Mouse (Mus musculus) c-Kit-positive CD71-positive TER-119-negative erythroid progenitor cells, embryonic 14.5 days (primary cell): ENCODE data around the gene Antxr1.

Experiments used
- DNase-seq: peaks from one replicate; pipeline ENCODE4 v3.0.0-alpha.2; 2013; ENCODE audit warnings: low read depth

The Antxr1 gene

DNA sequence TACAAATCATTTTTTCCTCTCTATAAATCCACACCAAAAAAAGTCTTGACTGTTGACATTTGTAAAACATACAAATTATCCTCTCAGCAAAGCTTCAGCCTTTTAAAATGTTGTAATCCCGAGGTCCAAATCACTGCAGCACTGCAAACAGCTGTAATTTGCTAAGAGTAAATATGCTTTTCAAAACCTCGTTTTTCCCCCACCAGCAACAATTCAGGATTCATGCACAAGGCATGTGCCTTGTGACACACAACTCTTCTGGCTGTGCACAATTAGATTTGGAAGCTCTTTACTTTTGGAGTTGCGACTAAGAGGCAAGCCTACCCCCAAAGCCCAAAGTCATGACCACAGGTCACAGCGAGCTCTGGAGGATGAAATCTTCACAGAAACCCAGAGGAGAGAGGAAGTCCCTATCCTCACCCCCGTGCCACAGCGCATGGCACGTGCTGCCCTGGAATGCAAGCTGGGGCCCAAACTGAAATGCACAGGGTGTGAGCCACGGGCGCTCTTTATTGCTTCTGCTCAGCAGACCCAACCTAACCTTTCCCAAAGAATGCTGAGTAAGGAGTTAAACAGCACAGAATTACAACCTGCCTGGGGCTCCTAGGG, 87.3 kb downstream of the Antxr1 start:
- DNase-seq = no peak

DNA sequence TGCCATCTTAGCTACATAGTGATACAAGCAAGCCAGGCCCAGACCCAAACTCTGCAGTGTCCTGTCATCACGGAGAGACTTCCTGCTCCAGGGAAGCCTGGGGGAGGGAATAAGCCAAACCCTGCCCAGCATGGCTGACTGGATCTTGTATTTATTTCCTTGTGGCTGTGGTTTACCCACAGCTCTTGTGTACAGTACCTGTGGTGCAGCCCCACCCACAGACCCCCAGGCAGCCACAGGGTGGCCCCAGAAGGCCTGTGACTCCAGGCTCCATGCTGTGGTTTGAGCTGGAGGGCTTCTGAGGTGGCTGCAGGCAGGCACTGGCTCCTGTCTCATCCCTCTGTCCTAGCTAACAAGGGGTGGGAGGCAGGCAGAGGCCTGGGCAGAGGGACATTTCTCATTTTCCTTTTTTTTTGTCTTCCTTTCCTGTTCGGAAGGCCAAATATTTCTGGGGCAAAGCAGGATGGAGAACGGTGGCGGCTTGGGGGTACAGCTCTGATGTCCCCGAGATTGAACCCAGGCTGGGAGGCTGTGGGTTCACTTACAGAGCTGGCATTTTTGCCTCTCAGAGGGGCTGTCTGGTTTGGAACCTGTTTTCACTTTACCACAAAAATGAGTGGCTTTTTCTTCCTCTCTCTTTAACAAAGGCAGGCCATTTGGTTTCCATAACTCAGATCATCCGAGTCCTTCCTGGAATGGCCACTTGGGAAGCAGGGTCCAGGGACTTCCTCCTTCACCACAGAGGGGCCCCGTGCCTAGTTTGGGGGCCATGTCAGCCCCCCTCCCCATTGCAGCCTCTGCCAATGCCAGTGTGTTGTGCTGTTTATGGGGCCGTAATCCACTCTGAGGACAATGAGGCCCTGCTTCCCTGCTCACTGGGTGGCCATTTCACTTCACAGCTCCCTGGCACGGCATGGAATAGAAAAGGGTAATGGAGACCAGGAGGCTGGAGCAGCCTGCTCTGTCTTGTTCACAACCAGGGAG, 91.2 kb downstream of the Antxr1 start:
- DNase-seq = no peak

DNA sequence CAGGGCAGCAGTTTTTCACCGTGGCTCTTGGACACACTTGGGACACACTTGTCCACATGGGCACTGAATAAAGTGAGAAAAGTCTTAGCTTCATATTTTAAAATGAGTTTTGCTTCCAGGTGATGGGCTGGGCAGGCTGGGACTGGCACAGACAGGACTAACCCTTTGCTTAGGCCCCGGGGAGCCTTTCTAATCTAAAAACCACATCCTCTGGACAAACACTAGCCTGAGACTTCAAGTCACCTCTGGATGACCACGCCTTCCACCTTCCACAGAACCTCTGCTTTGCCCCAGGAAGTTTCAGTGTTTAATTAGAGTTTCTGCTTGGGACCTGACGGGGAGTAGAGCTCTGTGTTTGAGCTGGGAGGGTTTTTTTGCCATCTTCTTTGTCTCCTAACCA, 98.4 kb downstream of the Antxr1 start:
- no peak for DNase-seq

DNA sequence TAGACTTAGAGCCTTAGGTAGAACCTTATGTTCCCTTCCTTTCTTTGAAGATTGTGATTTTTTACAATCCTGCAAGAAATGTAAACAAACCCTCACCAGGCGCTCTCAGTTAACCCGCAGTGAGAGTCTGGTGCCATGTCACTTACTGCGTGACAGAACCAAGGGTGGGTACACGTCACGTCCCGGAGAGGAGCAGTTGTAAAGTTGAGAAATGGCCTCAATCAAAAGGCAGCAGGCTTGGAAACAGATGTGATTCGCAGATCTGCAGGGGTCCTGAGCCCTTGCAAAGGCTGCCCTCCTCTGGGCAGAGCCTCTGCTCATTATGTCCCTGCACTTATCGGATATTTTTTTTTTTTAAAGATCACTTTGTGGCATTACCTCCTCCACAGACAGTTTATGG, 99.6 kb downstream of the Antxr1 start:
- no peak for DNase-seq

DNA sequence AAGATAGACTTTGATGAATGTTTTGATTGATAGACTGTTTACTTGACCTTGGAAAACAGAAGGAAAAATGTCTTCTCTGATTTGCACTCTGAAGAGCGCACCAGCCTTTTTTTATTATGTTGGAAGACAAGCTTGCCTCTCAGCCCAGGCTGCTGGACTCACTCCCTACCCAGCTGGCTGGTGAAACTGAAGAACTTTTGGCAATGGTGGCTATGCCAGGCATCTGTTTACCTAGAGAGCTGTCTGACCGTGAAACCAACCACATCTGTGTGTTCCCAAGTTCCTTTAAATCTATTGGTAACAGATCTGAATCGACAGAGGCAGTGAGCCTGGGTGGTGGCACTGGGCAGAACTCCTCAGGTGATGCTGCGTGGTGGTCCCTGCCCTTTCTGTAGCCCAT, 102.5 kb downstream of the Antxr1 start:
- no peak for DNase-seq

DNA sequence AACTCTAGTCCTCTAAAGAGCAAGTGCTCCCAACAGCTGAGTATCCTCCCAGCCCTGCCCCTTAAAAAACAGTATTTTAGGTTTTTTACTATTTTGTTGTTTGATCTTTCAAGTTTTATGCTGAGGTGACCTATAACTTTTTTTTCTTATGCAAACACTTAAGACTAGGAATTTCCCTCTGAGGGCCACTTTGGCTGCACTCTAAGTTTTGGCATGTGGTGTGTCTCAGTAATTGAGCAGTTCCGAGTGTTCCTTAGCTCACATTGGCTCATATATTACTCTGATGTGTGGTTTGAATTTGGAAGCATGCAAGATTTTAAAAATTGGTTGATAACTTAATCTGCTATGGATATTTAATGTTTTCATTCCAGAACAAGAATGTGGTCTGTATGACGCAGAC, 105.6 kb downstream of the Antxr1 start:
- no peak for DNase-seq

DNA sequence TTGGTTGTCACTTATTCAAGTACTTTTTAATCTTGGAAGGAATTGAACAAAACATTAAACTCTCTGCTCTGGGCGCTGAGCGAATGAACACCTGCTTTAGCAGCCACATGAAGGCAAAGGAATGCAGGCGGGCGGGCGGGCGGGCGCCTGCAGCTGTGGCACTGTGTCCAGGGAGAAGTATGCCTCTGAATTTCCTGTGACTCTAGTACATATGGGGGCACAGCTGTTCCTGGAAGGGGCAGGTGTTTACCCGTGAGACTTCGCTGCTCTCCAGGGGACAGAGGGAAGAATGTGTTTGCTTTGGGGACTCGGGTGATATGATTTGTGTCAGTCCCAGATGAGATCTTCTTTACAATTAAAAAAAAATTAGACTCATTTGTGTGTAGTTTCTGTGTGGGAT, 107.7 kb downstream of the Antxr1 start:
- DNase-seq = no peak

DNA sequence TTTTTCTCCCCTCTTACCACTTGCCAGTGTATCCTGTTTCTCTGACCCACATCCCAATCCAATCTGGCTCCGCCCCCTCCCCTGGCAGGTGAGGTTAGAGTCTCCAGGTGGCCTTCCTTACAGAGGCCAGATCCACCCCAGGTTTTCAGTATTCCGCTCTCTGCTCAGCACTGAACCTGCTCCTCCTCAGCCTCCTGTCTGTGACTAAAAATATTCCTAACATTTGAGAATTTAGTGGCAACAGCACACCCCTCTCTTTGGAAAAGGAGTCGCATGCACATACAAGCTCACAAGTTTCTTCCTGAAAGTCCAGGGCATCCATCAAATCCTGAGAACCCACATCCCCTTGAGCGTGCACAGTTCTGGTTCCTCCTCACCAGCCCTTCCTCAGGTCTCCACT, 109.3 kb downstream of the Antxr1 start:
- DNase-seq = no peak

DNA sequence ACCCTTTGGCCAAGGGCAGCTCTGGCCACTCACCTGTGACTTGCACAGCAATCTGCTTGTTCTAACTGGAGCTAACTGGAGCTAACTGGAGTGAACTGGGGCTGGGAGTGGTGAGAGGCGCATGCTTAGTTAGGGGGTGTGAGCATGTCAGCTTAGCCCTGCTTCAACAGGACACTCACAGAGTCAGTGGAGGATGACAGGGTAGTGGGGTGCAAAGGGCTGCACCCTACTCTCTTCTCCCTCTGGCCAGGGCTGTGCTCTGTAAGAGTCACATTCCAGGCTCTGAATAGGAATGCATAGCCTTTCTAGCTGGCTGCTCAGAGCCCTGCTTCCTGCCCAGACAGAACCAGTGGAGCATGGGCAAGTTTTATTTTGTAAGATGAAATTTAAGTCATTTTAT, 110.3 kb downstream of the Antxr1 start:
- no peak for DNase-seq

DNA sequence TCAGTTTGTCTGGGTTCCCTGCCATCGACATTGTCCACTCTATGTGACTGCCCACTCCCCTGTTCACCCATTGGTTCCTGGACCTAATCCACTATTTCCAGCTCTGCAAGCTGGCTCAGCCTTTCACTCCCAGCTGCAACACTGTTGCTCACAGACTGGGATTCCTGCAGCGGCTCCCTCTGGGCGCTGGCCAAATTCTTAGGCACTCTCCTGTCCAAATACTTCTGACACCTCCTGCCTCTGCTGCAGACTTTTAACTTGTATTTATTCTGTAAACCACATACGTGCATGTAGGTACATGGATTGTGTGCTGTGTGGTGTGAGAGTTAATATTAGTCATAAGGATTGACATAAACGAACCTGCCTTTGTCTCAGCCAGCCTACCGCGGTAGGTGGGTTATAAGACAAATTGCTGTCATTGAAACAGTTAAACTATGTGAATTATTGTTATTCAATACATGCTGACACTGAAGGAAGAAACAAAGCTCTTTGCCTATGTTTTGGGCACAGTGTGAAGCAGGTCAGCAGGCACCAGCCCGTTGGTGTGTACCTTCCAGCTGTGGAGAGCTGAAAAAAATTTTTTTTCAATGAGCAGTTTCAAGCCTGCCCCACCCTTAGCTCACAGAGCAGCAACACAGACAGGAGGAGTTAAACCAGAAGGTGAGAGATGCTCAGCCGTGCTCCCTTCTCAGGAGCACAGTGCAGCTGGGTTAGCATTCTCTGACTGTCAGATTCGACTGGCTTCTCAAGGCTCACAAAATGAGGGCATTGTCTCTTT, 112.6 kb downstream of the Antxr1 start:
- no peak for DNase-seq

DNA sequence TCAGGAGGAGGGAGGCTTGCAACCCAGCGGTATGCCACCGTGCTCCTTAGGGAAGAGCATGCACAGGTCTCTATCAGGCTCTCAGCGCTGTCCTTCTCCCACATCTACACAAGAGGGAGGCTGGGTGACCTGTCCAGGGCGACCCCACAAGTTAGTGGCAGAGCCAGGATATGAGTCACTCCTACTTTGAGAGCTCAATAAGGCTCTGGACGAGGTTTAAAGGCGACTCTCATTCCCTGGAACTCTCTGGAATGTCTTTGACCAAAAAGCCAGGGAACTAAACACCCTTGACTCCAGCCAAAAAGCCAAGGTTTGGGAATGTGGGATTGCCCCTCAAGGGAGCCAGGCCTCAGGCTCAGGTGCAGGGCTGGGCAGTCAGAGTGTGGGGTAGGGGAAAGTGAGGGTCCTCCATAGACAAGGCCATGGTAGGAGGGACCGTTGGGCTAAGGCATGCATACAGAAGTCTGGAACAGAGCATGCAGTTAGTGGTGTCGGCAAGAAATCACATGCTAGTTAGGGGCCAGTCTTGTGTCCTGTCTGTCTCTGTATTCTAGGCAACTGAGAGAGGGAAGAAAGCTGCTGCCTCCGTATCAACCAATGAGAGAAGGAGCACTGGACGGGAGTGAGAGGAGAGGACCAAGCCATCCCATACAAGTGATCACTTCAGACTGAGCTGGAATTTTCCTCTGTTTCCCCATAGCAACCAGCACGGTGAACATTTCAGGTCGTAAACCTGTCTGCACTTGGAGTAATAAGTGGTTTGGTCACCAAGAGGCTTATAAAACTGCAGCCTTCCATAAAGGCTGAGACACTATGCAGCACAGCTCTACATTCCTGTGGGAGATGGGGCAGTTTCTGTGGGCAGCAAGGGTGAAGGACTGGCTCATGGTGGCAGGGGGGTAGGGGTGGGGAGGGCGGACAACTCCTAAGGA, 116.3 kb downstream of the Antxr1 start:
- DNase-seq = no peak

DNA sequence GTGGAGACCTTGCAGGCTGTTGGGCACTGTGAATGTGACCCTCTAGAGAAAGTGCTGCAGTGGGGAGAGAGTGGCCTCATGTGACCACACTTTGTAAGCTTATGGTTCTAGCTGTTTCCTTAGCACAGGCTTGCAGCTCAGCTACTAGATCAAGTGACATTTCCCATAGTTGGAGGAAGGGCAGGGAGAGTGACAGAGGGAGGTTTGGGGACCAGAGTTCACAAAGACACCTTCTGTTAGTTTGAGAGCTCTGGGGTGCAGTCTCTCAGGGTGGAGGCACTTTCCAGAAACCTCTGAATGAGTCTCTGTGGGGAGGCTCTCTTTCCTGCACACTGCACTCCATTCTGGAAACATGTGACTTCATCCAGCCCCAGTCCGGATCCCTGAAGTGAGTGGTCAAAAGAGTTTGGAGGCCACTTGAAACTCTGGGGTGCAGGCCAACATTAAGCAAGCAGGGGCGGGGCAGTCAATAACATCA, 119.5 kb downstream of the Antxr1 start:
- DNase-seq = no peak

DNA sequence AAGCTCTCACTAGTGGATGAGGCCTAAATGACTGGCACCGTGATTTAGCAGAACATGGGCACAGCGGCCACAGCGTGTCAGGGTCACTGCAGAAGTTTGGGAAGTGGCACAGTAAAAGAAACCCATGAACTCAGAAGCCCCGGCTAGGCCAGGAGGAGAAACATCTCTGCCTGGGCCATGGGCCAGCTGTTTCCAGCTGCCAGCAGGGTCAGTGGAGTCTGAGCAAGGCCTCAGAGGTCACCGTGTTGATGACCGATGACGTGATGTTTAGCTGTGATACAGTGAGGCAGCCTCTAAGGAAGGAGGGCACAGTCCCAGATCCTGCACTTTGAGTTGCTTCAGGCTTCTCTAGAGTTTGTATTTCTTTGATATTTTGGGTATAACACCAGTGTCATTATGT, 122.4 kb downstream of the Antxr1 start:
- DNase-seq = no peak

DNA sequence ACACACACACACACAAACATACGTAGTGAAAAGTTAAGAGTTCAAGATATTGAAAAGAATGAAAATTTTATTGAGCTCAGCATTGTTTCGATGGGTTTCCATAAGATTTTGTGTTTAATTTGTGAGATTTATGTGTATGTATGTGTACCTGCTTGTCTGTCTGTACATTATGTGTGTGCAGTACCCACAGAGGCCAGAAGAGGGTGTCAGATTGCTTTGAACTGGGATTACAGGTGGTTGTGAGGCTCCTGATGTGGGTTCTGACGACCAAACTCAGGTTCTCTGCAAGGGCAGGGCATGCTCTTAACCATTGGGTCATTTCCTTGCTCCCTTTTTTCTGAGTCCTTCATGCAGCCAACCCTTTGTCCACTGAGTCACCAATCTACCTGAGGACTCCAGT, 124.1 kb downstream of the Antxr1 start:
- no peak for DNase-seq

DNA sequence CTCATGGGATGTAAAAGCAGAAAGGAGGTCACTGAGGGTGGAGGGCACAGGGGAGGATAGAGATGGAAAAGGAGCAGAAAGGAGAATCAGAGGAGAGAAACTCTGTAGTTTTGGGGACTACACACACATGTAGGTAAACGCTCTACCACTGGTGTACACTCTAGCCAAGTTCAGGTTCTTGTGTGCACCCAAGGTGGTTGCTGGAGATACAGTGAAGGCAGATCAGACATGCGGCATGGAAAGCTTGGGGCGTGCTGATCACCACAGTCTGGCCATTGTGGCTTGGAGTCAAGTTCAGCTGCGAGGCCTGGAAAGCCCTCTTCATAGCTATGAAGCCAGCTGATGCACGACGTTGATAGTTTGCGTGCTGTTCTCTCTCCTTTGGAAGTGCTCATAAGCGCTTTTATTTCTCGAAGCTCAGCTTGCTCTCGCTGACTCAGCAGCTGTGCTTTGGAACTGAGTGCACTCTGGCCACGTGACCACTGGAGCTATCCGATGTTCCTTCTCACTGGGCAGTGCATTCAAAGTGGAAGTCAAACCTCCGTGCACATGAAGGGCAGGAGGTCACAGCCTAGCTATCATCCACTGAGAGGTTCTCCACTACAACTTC, 128.1 kb downstream of the Antxr1 start:
- DNase-seq = no peak

DNA sequence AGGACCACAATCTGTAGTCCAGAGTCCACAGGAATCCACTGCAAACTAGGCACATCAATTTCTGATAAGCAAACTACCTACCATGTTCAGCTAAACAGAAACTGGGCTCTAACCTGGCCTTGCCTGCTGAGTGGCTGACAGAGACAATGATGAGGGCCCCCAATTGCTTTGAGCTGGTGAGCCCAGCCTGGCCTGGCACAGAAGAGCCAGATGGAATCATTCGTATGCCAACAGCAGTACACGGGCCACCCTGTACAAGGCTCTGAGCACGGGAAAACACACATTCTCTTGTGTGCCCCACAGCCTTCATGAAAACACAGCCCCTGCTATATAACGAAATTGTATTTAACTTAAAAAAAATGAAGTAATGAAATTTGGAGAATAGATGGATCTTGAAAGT, 128.8 kb downstream of the Antxr1 start:
- no peak for DNase-seq

DNA sequence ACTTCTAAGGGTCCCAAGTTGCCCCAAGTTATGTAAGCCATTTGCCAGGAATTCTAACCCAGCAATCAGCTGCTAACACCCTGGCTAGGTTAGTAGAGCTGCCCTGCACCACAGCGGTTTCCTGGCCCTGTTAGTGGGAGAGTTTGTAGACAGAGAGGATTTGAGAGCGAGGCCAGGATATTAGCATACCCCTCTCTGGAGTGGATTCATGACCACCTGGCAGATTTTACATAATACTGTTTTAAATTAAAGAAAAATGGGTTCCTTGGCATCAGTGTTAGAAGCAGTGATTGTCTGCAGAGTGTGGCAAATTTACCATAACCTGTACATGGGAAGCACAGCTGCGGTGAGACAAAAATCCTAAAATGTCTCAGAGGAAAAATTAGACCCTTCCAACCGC, 132.2 kb downstream of the Antxr1 start:
- DNase-seq = no peak

DNA sequence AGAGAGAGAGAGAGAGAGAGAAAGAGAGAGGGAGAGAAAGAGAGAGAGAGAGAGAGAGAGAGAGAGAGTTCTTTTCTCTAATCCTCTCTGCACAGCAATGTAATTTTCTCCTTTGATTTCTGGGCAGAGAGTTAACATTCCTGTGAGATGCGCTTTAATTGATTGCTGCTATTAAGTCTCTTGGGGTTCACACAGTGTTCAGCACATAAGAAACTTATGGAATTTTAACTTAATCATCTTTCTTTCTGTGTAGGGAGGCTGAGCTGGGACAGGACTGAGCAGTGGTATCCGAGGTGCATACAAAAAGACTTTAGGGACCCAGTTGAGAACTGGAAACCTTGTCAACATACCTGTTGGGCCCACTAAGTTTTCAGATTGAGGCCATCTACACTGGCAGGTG, 132.6 kb downstream of the Antxr1 start:
- DNase-seq = no peak

DNA sequence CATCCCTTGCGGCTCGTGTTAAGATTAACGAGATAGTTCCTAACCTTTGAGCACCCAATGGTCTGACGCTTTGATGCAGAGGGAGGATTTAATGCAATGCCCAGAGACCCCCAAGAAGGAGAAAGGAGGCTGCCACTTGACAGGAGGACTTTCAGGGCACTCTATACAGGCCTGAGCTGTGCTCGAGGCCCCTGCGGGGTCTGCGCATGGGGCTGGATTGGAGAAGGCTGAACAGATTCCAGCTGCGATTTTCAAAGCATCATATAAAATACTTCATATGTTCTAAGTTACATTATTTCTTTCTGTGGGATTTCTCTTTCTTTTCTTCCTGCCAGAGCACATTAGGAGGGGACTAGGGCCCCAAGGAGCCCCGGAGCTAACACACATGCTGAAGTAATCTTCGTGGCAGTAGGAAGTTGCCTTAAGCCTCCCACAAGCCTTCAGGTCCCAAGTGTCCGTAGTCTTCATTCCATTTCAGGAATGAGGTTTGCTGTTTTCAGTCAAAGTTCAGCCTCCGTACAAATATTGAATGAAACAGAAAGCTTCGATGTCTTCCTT, 133.5 kb downstream of the Antxr1 start:
- no peak for DNase-seq

DNA sequence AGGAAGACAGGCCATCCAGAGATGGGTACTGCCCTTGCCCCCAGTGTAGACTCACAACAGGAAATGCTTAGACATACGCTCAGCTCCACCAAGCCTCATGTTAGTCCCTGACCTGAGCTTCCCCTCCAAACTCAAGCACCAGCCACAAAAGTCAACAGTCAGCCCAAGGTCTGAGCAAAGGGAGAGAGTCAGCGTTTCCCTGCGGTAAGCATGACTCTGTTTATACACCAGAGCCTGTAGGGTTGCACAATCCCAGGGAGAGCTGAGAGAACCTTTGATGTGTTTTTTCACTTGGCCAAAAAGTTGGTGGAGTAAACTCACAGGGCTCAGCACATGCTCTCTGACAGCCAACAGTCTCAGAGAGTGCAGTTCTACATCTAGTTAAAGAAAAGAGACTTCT, 145.9 kb downstream of the Antxr1 start:
- no peak for DNase-seq

DNA sequence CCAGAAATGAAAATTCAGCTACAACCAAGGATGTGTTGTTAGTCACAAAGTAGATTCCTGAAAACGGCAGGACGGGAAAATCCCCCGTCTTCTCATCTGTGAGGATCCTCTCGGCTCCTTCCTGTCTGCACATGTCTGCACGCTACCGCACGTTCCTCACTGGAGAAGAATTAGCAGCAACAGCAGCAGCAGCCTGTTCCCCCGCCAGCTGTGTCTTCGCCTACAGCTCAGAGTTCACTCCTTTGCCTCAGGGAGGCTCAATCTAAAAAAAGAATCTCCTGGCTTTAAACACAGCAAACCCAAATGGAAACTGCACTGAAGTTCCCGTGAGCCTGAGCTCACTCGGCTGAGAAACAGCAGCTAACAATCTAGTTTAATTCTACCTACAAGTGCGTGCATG, 148.6 kb downstream of the Antxr1 start:
- no peak for DNase-seq
